Mouse (Mus musculus) liver, embryonic 14.5 days (tissue): Measurements from ENCODE around the gene Spindoc.

Experiments used
- CTCF ChIP-seq: IDR thresholded peaks from 2 replicates; pipeline ENCODE4 v1.5.1; 2016; ENCODE audit warnings: antibody characterized with exemption, low read depth, control low read depth
- EP300 ChIP-seq: IDR thresholded peaks from 2 replicates; pipeline ENCODE4 v1.6.1; 2016; ENCODE audit warnings: antibody characterized with exemption, low read depth

- no peak for TF ChIP-seq CTCF
- TF ChIP-seq EP300, result no peak
These were observed 42.4 kb downstream of the Spindoc start for GRCm38 (mm10) chr19:7340371-7340779.
